Mouse (Mus musculus) forebrain, embryonic 14.5 days (tissue): ENCODE data around the gene Clec4a2. TPM values are rescaled to one million over a fixed set of nuclear protein-coding genes. Genes with fewer than 3 reads are reported as not detected.
"Not testable (repeated sequence)": the region's sequence is repeated elsewhere in the genome, so short reads cannot be mapped to it uniquely, and the experiment has no call there.

Experiments
- ATAC-seq: fragments of 200-750 bp; cut with Nextera tagmentation; 2 replicates; pipeline ENCODE4 v1.8.0; 2017; ENCODE audit warnings: mild to moderate bottlenecking, moderate library complexity
- DNase-seq: peaks from one replicate; pipeline ENCODE4 v3.0.0-alpha.2; 2015; ENCODE audit warnings: low spot score
- H3K27ac ChIP-seq: fragments of 300-500 bp; sonication (generic); 2 replicates; pipeline ENCODE4 v1.5.1; 2014; ENCODE audit warnings: low read depth, mild to moderate bottlenecking, control low read depth, low read length, moderate library complexity
- H3K27me3 ChIP-seq: fragments of 300-500 bp; sonication (generic); replicated peaks from 2 replicates; pipeline ENCODE4 v1.6.1; 2014; ENCODE audit warnings: low read length, control low read depth, mixed read lengths; ENCODE audit not compliant: control insufficient read depth, insufficient read depth
- H3K36me3 ChIP-seq: fragments of 300-500 bp; sonication (generic); 2 replicates; pipeline ENCODE4 v1.6.1; 2014; ENCODE audit warnings: low read length, control low read depth; ENCODE audit not compliant: control insufficient read depth, insufficient read depth
- H3K4me1 ChIP-seq: fragments of 300-500 bp; sonication (generic); 2 replicates; pipeline ENCODE4 v1.6.1; 2014; ENCODE audit warnings: antibody characterized with exemption, low read length, control low read depth; ENCODE audit not compliant: control insufficient read depth, insufficient read depth
- H3K4me2 ChIP-seq: fragments of 300-500 bp; sonication (generic); 2 replicates; pipeline ENCODE4 v1.6.1; 2014; ENCODE audit warnings: mild to moderate bottlenecking, control low read depth, low read length
- H3K4me3 ChIP-seq: fragments of 300-500 bp; sonication (generic); 2 replicates; pipeline ENCODE4 v1.5.1; 2014; ENCODE audit warnings: low read depth, low read length, control low read depth
- H3K9ac ChIP-seq: fragments of 300-500 bp; sonication (generic); 2 replicates; pipeline ENCODE4 v1.6.1; 2014; ENCODE audit warnings: mild to moderate bottlenecking, low read length, control low read depth, moderate library complexity
- H3K9me3 ChIP-seq: fragments of 300-500 bp; sonication (generic); replicated peaks from 2 replicates; pipeline ENCODE4 v1.6.1; 2016; ENCODE audit warnings: low read length, control low read depth, mixed read lengths; ENCODE audit not compliant: control insufficient read depth
- WGBS: fragments of 180-500 bp; shearing (Covaris S2); extraction: QIAGEN DNeasy Blood & Tissue Kit; methylation state at CpG from one replicate; pipeline ENCODE4 v1.1.7; 2014; 5-methylcytosine and 5-hydroxymethylcytosine counted together
- polyA plus RNA-seq: library from polyadenylated mRNA; unstranded; fragments of >200 nt; fragmentation: Nextera tagmentation; extraction: Ambion mirVana; gene quantifications from 2 replicates; pipeline ENCODE4 v1.2.1, GENCODE M21; 2014

Gene Clec4a2
- polyA plus RNA-seq, 1 experiment from 2014 or later: 1.7 TPM

DNA sequence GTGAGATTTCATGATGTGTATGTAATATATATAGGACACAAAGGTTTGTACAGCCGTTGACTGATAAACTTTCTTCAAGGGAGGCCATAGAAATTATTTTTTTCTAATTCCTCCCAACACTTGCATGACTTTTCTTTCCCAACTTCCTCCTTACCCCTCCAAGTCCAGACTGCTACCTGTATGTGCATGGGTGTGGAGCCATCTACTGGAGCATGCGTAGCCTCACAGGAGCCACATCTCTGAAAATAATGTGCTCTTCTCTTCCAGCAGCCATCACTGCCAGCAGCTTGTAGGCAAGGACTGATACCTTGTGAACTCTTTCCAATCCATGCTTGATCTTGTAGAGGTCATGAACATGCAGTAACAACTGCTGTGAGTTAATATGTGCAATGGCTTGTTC, 78.6 kb downstream of the Clec4a2 start:
- H3K4me2 ChIP-seq, H3K27me3 ChIP-seq, H3K9me3 ChIP-seq, H3K4me3 ChIP-seq, ATAC-seq, DNase-seq, H3K4me1 ChIP-seq, H3K36me3 ChIP-seq, H3K9ac ChIP-seq, H3K27ac ChIP-seq: not testable (repeated sequence)
- WGBS: 79% methylated on average over 2 of the region's 2 CpGs

Other genes with a start within 250 kb of the Clec4a2 start
- 106 and 123 TPM in 2 replicates for gene Necap1, start 232.0 kb upstream of the Clec4a2 start, polyA plus RNA-seq
- 1.2 TPM in 2 replicates for gene Clec4a1, start 184.6 kb upstream of the Clec4a2 start, polyA plus RNA-seq
- gene Clec4a3, start 153.9 kb upstream of the Clec4a2 start, polyA plus RNA-seq: 0.69 and 0.84 TPM in 2 replicates
- gene Clec4a4, start 116.1 kb upstream of the Clec4a2 start, polyA plus RNA-seq: not detected in 2 replicates
- gene Clec4b1, start 56.5 kb upstream of the Clec4a2 start, polyA plus RNA-seq: not detected in 2 replicates
- gene Clec4b2, start 66.5 kb downstream of the Clec4a2 start, polyA plus RNA-seq: not detected in 2 replicates
- gene Clec4n, start 123.4 kb downstream of the Clec4a2 start, polyA plus RNA-seq: 0.64 and 1.0 TPM in 2 replicates
- not detected in 2 replicates for gene Clec4d, start 155.7 kb downstream of the Clec4a2 start, polyA plus RNA-seq
- gene Clec4e, start 183.4 kb downstream of the Clec4a2 start, polyA plus RNA-seq: not detected in 2 replicates
- gene Vmn2r19, start 201.9 kb downstream of the Clec4a2 start, polyA plus RNA-seq: not detected in 2 replicates